8 mouse cellular contexts compared by ENCODE assay signal in genomic region chr19:6925307-6925573, GRCm38 (mm10). TPM values are rescaled to one million over a fixed set of nuclear protein-coding genes. Genes with fewer than 3 reads are reported as not detected.
DNase-seq lines count a peak whose midpoint lies in the region; ATAC-seq and TF ChIP-seq lines count a peak whose summit lies in the region.

Catsperz (minus strand) TSS chr19:6925380.

- no peak for TF ChIP-seq CTCF in lung, adult 2 months (IDR thresholded peaks at IDR 0.05; ENCODE audit: insufficient read depth, low read length)

- peaks cover 10% of the 10 kb centered on the region for H3K4me1 ChIP-seq in lung, adult 2 months (ENCODE audit: control insufficient read depth, insufficient read depth, low read length)
- H3K4me1 ChIP-seq in neural tube, embryonic 14.5 days (ENCODE audit: control insufficient read depth, insufficient read depth, low read length) = peaks cover 8% of the 10 kb centered on the region

- H3K27ac ChIP-seq in neural tube, embryonic 14.5 days (ENCODE audit: low read depth, low read length) = no peak within 1 kb of the TSS

- H3K36me3 ChIP-seq in neural tube, embryonic 14.5 days (ENCODE audit: control insufficient read depth, insufficient read depth, low read length) = no peaks in the 10 kb centered on the region

- H3K4me2 ChIP-seq in neural tube, embryonic 14.5 days (ENCODE audit: low read depth, low read length) = peak within 1 kb of the TSS; percentile 11; the same call in 1 of the 2 replicates

- no peak for TF ChIP-seq POLR2A in lung, adult 2 months (IDR thresholded peaks at IDR 0.05; ENCODE audit: borderline replicate concordance, extremely low read depth, low read depth, low read length)

- peaks cover 56% of the 10 kb centered on the region for H3K27me3 ChIP-seq in neural tube, embryonic 14.5 days (ENCODE audit: control insufficient read depth, insufficient read depth, low read length)

- no peak within 1 kb of the TSS for H3K9ac ChIP-seq in neural tube, embryonic 14.5 days (replicated peaks; ENCODE audit: low read depth, low read length)

- peak; percentile 29 for DNase-seq in embryo, embryonic 10.5 days (ENCODE audit: low spot score)
- DNase-seq in embryo, embryonic 10 days (ENCODE audit: low spot score) = no peak
- DNase-seq in lung, adult 2 months = peak; percentile 6
- DNase-seq in lung, postnatal 36 days = no peak
- no peak for DNase-seq in left cerebral cortex, postnatal 25 days (ENCODE audit: low spot score in 2 of 2)
- no peak for DNase-seq in ovary, postnatal 10 days (ENCODE audit: low spot score)
- no peak for DNase-seq in adrenal gland, postnatal 14 days

- ATAC-seq in neural tube, embryonic 14.5 days (ENCODE audit: low read depth) = no peak

- peak within 1 kb of the TSS; percentile 39 for H3K4me3 ChIP-seq in lung, adult 2 months (replicated peaks; ENCODE audit: extremely low read depth, low read depth, low read length)
- peak within 1 kb of the TSS; percentile 9; the same call in 1 of the 2 replicates for H3K4me3 ChIP-seq in neural tube, embryonic 14.5 days (ENCODE audit: low read depth, low read length)

- no peaks in the 10 kb centered on the region for H3K9me3 ChIP-seq in neural tube, embryonic 14.5 days (ENCODE audit: control insufficient read depth, low read length)

- 3% methylated on average over 9 of the region's 9 CpGs for WGBS in lung, adult 2 months
- WGBS in neural tube, embryonic 14.5 days = 2% methylated on average over 9 of the region's 9 CpGs

- intact Hi-C loops in left cerebral cortex, postnatal 25 days (cut with DNase I) = no loop called here

RNA-seq across cellular contexts. Expression of gene Catsperz, which starts in this region (rescaled TPM):
- polyA plus RNA-seq in lung, adult 2 months (2012; rRNA removed) = 0.16 and 0.49 TPM in 2 replicates
- 10 to 100 TPM; 27.9 to 31.2 TPM for total RNA-seq in left cerebral cortex, postnatal 25 days (2021)
- polyA plus RNA-seq in neural tube, embryonic 14.5 days (2014; fragmentation: Nextera tagmentation; extraction: Ambion mirVana) = 0.94 and 5.6 TPM in 2 replicates
- total RNA-seq in adrenal gland, postnatal 14 days (2021) = 0.53 TPM in 1 of 2 replicates, not detected in the other

Comparison
In these comparisons a context has a peak if more than half of its experiments do, and no peak if none do; other contexts are left out.
1. RNA of gene Catsperz (total RNA-seq): 27.9 to 31.2 TPM in left cerebral cortex, postnatal 25 days; 0.53 TPM in adrenal gland, postnatal 14 days; every median in the first group is over 10 times any median in the second.
2. Peak in DNase-seq and H3K4me3 ChIP-seq in lung, adult 2 months; RNA of the gene not detected or under 1 TPM.